Mouse (Mus musculus) neutrophil, adult 83 days (primary cell): ENCODE data around the gene 1700001L19Rik. TPM values are rescaled to one million over a fixed set of nuclear protein-coding genes. Genes with fewer than 3 reads are reported as not detected.

Source experiments
- total RNA-seq, 2 experiments: library from RNA; stranded (reverse); gene quantifications; one replicate each; pipeline ENCODE4 v1.2.4; 2023

The 1700001L19Rik gene
- not detected for total RNA-seq

GRCm38 (mm10) chr13:68597199-68597598 is at the start of gene 1700001L19Rik:
Gene 1700001L19Rik (plus strand): TSS chr13:68597421.

GRCm38 (mm10) chr13:68581747-68582516 is 15.3 kb upstream of the 1700001L19Rik start, which contains the start of the genes Mtrr and Fastkd3:
Gene Mtrr (minus strand): TSS chr13:68582149.
Gene Fastkd3 (plus strand): TSS chr13:68582234.

Other genes with a start within 250 kb of the 1700001L19Rik start
- 1 to 10 TPM; 6.0 to 6.7 TPM for gene Mtrr, start 15.3 kb upstream of the 1700001L19Rik start, total RNA-seq
- 1 to 10 TPM; 3.5 to 4.0 TPM for gene Fastkd3, start 15.2 kb upstream of the 1700001L19Rik start, total RNA-seq